In genomic region chr10:62143820-62144219, GRCm38 (mm10) we compare ENCODE assay signal across 10 mouse cellular contexts. TPM values are rescaled to one million over a fixed set of nuclear protein-coding genes. Genes with fewer than 3 reads are reported as not detected.
DNase-seq lines count a peak whose midpoint lies in the region; ATAC-seq and TF ChIP-seq lines count a peak whose summit lies in the region.
"Had no signal": no experiment of that assay in that cellular context is flagged by ENCODE, and none has a peak within 500 bp of the region (broad histone marks: within the 10 kb centered on the region; RNA-seq: fewer than 3 reads in every experiment).

Gene Fam241b, minus strand, starts transcription at chr10:62143920.

- no peak within 1 kb of the TSS for H3K4me3 ChIP-seq in hindbrain, embryonic 14.5 days (replicated peaks; ENCODE audit: low read length)
- H3K4me3 ChIP-seq in limb, embryonic 10.5 days, result no peak within 1 kb of the TSS
- H3K4me3 ChIP-seq in stomach, postnatal 0 days (ENCODE audit: low read depth, low read length), result no peak within 1 kb of the TSS

- H3K36me3 ChIP-seq in hindbrain, embryonic 14.5 days (replicated peaks; ENCODE audit: control insufficient read depth, insufficient read depth), result no peaks in the 10 kb centered on the region
- H3K36me3 ChIP-seq in limb, embryonic 10.5 days, result no peaks in the 10 kb centered on the region
- no peaks in the 10 kb centered on the region for H3K36me3 ChIP-seq in stomach, postnatal 0 days (ENCODE audit: control insufficient read depth, insufficient read depth, low read length)

- 68% methylated on average over 8 of the region's 8 CpGs for WGBS in hindbrain, embryonic 14.5 days
- WGBS in limb, embryonic 10.5 days, result 62% methylated on average over 8 of the region's 8 CpGs
- WGBS in stomach, postnatal 0 days, result 39% methylated on average over 8 of the region's 8 CpGs

- TF ChIP-seq EP300 in stomach, postnatal 0 days (optimal IDR thresholded peaks at IDR 0.05), result no peak

- H3K27ac ChIP-seq in hindbrain, embryonic 14.5 days, result no peak within 1 kb of the TSS
- H3K27ac ChIP-seq in limb, embryonic 10.5 days, result no peak within 1 kb of the TSS
- H3K27ac ChIP-seq in stomach, postnatal 0 days (replicated peaks), result no peak within 1 kb of the TSS
- H3K27ac ChIP-seq: macrophage had no signal

- TF ChIP-seq CTCF in stomach, postnatal 0 days (IDR thresholded peaks at IDR 0.05; ENCODE audit: low read depth), result no peak

- no peak for ATAC-seq in hindbrain, embryonic 14.5 days (ENCODE audit: low FRiP score)
- no peak for ATAC-seq in stomach, postnatal 0 days (ENCODE audit: low FRiP score, low TSS enrichment)

- H3K9ac ChIP-seq in hindbrain, embryonic 14.5 days, result no peak within 1 kb of the TSS
- H3K9ac ChIP-seq in stomach, postnatal 0 days (ENCODE audit: low read length), result no peak within 1 kb of the TSS

- intact Hi-C loops in heart, postnatal 36 days (cut with DNase I), result no loop called here

- DNase-seq in urinary bladder, adult 2 months (ENCODE audit: low spot score), result no peak
- DNase-seq in urinary bladder, postnatal 10 days (ENCODE audit: low spot score), result no peak
- DNase-seq in hindbrain, embryonic 14.5 days (ENCODE audit: low spot score), result no peak
- DNase-seq in limb, embryonic 10.5 days (ENCODE audit: low spot score), result no peak
- DNase-seq in stomach, postnatal 0 days (ENCODE audit: low spot score), result no peak
- DNase-seq in thymus, postnatal 10 days (ENCODE audit: low spot score in 2 of 2), result no peak
- no peak for DNase-seq in retina, embryonic 14.5 days (ENCODE audit: low spot score)
- DNase-seq in heart, postnatal 36 days, result no peak
- DNase-seq: right cerebral cortex, postnatal 14 days had no signal

- H3K4me2 ChIP-seq in hindbrain, embryonic 14.5 days (replicated peaks), result no peak within 1 kb of the TSS
- no peak within 1 kb of the TSS for H3K4me2 ChIP-seq in stomach, postnatal 0 days (replicated peaks; ENCODE audit: low read depth)

- no peaks in the 10 kb centered on the region for H3K4me1 ChIP-seq in hindbrain, embryonic 14.5 days (replicated peaks; ENCODE audit: control insufficient read depth, insufficient read depth, low read length)
- H3K4me1 ChIP-seq in limb, embryonic 10.5 days, result no peaks in the 10 kb centered on the region
- no peaks in the 10 kb centered on the region for H3K4me1 ChIP-seq in stomach, postnatal 0 days (replicated peaks; ENCODE audit: control insufficient read depth, insufficient read depth)

- no peaks in the 10 kb centered on the region for H3K9me3 ChIP-seq in hindbrain, embryonic 14.5 days (ENCODE audit: control insufficient read depth, low read length)
- H3K9me3 ChIP-seq in limb, embryonic 10.5 days (replicated peaks), result no peaks in the 10 kb centered on the region
- no peaks in the 10 kb centered on the region for H3K9me3 ChIP-seq in stomach, postnatal 0 days (ENCODE audit: control insufficient read depth, low read length)

- H3K27me3 ChIP-seq in hindbrain, embryonic 14.5 days (ENCODE audit: control insufficient read depth, insufficient read depth, low read length), result peaks cover 38% of the 10 kb centered on the region
- peaks cover 55% of the 10 kb centered on the region for H3K27me3 ChIP-seq in limb, embryonic 10.5 days (ENCODE audit: low read depth, poor library complexity, severe bottlenecking)
- H3K27me3 ChIP-seq in stomach, postnatal 0 days (ENCODE audit: control insufficient read depth, insufficient read depth, low read length), result no peaks in the 10 kb centered on the region

RNA-seq across cellular contexts. Expression of gene Fam241b, which starts in this region (rescaled TPM):
- 14.7 and 17.9 TPM in 2 replicates for polyA plus RNA-seq in urinary bladder, adult 2 months (2012; rRNA removed)
- 41.6 TPM in 2 replicates for polyA plus RNA-seq in hindbrain, embryonic 14.5 days (2014; fragmentation: Nextera tagmentation; extraction: Ambion mirVana)
- 9.0 and 12.6 TPM in 2 replicates for polyA plus RNA-seq in limb, embryonic 10.5 days (2016; fragmentation: Nextera tagmentation; extraction: Ambion mirVana)
- 30.6 and 33.4 TPM in 2 replicates for polyA plus RNA-seq in stomach, postnatal 0 days (2015; fragmentation: Nextera tagmentation; extraction: Ambion mirVana)
- 1 to 10 TPM; 1.7 to 2.6 TPM for total RNA-seq in heart, postnatal 36 days (2021)
- polyA plus RNA-seq: macrophage had no signal
